8 mouse cellular contexts compared by ENCODE assay signal in the genomic region with DNA sequence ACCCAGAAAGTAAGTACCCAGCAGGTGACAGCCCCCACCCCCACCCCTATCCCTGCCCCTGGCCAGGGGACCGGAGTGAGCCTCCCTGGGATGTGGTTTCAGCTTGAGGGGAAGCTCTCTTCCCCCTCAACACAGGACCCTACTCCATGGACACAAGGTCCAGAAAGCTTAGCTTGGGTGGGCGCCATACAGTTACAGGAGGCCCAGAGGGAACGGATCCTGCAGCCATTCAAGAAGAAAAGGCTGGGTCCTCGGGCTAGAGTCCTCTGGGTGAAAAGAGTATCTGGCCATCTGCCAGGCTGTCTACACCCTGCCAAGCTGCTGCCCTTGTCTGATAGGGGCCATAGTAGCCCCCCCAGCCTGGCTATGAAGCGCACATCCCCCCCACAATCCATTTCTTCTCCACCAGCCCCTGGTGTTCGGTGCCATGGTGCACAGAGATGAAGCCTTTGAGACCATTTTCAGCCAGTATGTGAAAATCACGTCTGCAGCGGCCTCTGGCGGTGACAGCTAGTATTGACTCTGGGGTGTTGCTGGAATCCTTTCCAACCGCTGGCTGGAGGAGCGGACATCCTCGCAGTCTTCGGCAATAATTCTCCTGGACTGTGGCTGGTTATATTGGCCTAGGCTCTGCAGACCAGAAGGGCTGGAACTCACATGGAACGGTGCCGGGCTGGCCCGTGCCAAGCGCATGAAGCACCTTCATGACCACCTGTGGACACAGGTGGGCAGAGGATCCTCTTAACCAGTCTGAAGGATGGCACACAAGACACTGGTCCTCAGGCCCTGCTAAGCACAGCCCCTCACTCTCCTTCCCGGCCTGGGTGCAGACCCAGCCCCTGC. TPM values are rescaled to one million over a fixed set of nuclear protein-coding genes. Genes with fewer than 3 reads are reported as not detected.
DNase-seq lines count a peak whose midpoint lies in the region; ATAC-seq and TF ChIP-seq lines count a peak whose summit lies in the region.

No protein-coding gene starts in this region.

- H3K27me3 ChIP-seq in cerebellum, adult 2 months (ENCODE audit: control insufficient read depth, insufficient read depth, low read length): no peaks in the 10 kb centered on the region
- no peaks in the 10 kb centered on the region for H3K27me3 ChIP-seq in hindbrain, embryonic 15.5 days

- DNase-seq in Muller cell, postnatal 12 days (ENCODE audit: inconsistent ontology term): peak; percentile 58
- DNase-seq in cerebellum, adult 2 months: peak; percentile 78 to 90
- DNase-seq in layer of hippocampus, postnatal 25 days (ENCODE audit: extremely low spot score in 1 of 2, low spot score in 1 of 2): peak; percentile 85 to 97
- peak; percentile 84 to 91 for DNase-seq in lung, postnatal 4 days
- DNase-seq in retina, postnatal 7 days (ENCODE audit: low read depth, low spot score): peak; percentile 79
- peak; percentile 79 for DNase-seq in urinary bladder, adult 2 months (ENCODE audit: low spot score)

- H3K36me3 ChIP-seq in hindbrain, embryonic 15.5 days: peaks cover 47% of the 10 kb centered on the region

- H3K4me1 ChIP-seq in cerebellum, adult 2 months (ENCODE audit: control insufficient read depth, insufficient read depth, low read length): peaks cover 13% of the 10 kb centered on the region
- peaks cover 8% of the 10 kb centered on the region for H3K4me1 ChIP-seq in hindbrain, embryonic 15.5 days (replicated peaks)

- 24% methylated on average over 18 of the region's 18 CpGs for whole genome bisulfite sequencing in cerebellum, adult 2 months
- 33% methylated on average over 18 of the region's 18 CpGs for WGBS in hindbrain, embryonic 15.5 days

- peak; percentile 68 for ATAC-seq in frontal cortex, adult (ENCODE audit: low TSS enrichment)
- peak; percentile 61 for ATAC-seq in hindbrain, embryonic 15.5 days (ENCODE audit: low FRiP score, low read depth)

- TF ChIP-seq POLR2A in cerebellum, adult 2 months (IDR thresholded peaks at IDR 0.05; ENCODE audit: borderline replicate concordance, insufficient read depth, low read length): no peak

- H3K9ac ChIP-seq in hindbrain, embryonic 15.5 days: no peak overlapping the region

- H3K27ac ChIP-seq in cerebellum, adult 2 months (ENCODE audit: insufficient read depth, low read length): no peak overlapping the region
- H3K27ac ChIP-seq in hindbrain, embryonic 15.5 days (replicated peaks): peak overlapping the region; percentile 63

- no peak overlapping the region for H3K4me2 ChIP-seq in hindbrain, embryonic 15.5 days

- peak; percentile 91 for TF ChIP-seq CTCF in cerebellum, adult 2 months (IDR thresholded peaks at IDR 0.05; ENCODE audit: borderline replicate concordance, insufficient read depth, low read depth, low read length)

- no peaks in the 10 kb centered on the region for H3K9me3 ChIP-seq in hindbrain, embryonic 15.5 days

- H3K4me3 ChIP-seq in cerebellum, adult 2 months (replicated peaks; ENCODE audit: insufficient read depth, low read depth, low read length): no peak overlapping the region
- no peak overlapping the region for H3K4me3 ChIP-seq in hindbrain, embryonic 15.5 days

RNA-seq across cellular contexts. Expression of gene Cerk, which starts 50.8 kb away (rescaled TPM):
- polyA plus RNA-seq in cerebellum, adult 2 months (2012; rRNA removed): 152 and 159 TPM in 2 replicates
- polyA plus RNA-seq in hindbrain, embryonic 15.5 days (2015; fragmentation: Nextera tagmentation; extraction: Ambion mirVana): 23.2 and 24.5 TPM in 2 replicates
- 10 to 100 TPM; 46.3 to 47.4 TPM for total RNA-seq in layer of hippocampus, postnatal 25 days (2021)
- 10.9 and 12.1 TPM in 2 replicates for polyA plus RNA-seq in urinary bladder, adult 2 months (2012; rRNA removed)
